Mouse (Mus musculus) adrenal gland, postnatal 36 days (tissue): ENCODE measurements around the gene Ntf3. TPM values are rescaled to one million over a fixed set of nuclear protein-coding genes. Genes with fewer than 3 reads are reported as not detected.

ENCODE experiments used
- DNase-seq, 2 experiments: peaks; one replicate each; pipeline ENCODE4 v3.0.0; 2021; ENCODE audit warnings: mixed read lengths in 1 of 2
- long read RNA-seq, 2 experiments: library from polyadenylated mRNA; stranded (forward); transcript quantifications; one replicate each; pipeline ENCODE4 v2.0.0; 2021; ENCODE audit warnings: borderline sequencing depth in 2 of 2
- total RNA-seq, 2 experiments: library from RNA; stranded (reverse); gene quantifications; 2 replicates each; pipeline ENCODE4 v1.2.3; 2021

Ntf3 gene
- total RNA-seq = 1 to 10 TPM; 2.0 to 2.2 TPM
- long read RNA-seq, experiment 1, partial matches to known transcripts = 0 of 4 reads
- long read RNA-seq, experiment 1, other reads (novel, unspliced or antisense) = 0 of 4 reads
- long read RNA-seq, experiment 2, partial matches to known transcripts = 0 of 1 reads
- long read RNA-seq, experiment 2, other reads (novel, unspliced or antisense) = 0 of 1 reads

DNA sequence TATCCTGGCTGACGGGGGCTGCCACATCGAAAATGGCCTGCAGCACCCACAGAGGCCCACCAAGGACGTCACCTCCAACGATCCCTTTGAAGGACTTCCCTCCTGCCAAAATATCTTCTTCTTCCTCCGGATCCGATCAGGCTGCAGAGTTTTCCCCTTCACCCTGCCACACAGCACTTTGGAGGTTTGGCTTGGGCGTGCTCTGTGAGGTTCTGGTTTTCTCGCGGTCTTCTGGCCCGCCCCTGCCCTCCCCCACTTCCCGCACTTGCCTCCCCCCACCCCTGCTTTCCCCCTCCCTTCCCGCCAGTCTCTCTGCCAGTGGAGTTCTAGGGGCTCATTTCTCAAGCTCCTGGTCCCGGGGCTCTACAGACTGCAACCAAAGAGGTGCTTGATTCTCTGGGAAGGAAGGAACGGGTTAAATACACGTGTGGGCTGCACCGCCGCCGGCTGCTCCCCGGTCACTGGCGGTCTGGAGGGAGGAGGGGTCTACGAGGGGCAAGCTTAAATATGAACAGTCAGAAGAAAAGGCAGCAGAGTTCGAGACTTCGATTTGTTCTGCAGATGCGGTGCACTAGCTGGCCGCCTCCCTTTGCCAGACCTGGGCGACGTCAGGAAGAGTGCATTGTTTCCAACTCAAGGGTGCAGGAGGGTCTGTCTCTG is at the start of gene Ntf3:
Gene Ntf3, minus strand, starts transcription at position 363 of the 660 bp plus-strand sequence.
- no peak for DNase-seq

DNA sequence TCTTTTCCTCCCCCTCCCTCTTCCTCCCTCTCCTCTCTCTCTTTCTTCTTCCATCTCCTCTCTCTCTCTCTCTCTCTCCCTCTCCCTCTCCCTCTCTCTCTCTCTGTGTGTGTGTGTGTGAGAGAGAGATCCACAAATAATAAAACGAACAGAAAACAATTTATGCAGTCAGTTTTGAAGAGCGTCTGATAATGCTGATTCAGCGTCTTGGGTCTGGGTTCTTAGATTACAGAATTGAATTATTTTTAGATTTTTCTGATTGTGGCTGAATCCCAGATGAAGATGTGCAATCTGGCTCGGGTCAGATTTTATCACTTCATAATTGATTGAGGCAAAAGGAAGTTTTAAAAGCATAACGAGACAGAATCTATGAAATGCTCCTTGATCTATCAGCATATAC is 46.6 kb upstream of the Ntf3 start:
- DNase-seq = no peak

DNA sequence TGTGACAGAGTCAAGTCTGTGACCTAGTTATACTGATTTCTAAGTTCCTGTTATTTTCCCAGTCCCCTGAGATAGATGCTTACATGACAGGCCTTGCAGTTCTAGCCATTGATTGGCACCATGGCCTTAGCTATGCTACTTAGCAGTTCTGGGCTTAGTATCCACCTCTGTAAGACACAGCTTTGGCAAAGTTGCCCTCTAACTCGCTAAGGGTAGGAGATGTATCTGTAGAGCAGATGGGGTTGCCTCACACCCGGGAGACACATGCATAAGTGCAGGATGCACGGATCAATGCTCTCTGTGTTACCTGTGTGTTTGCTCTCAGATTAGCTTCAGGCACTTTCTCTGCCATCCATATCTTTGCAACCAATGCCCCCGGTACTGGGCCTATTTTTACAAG is 36.7 kb upstream of the Ntf3 start:
- no peak for DNase-seq

- peak; percentile 1 for DNase-seq
Observed at GRCm38 (mm10) chr6:126202959-126203358, 36.2 kb upstream of the Ntf3 start.

- DNase-seq = no peak
Observed at GRCm38 (mm10) chr6:126201721-126202120, 35.0 kb upstream of the Ntf3 start.

GRCm38 (mm10) chr6:126199916-126200315 is 33.2 kb upstream of the Ntf3 start:
- no peak for DNase-seq

GRCm38 (mm10) chr6:126194760-126195159 is 28.1 kb upstream of the Ntf3 start:
- no peak for DNase-seq

- no peak for DNase-seq
Observed at GRCm38 (mm10) chr6:126190218-126190871, 23.6 kb upstream of the Ntf3 start.

DNA sequence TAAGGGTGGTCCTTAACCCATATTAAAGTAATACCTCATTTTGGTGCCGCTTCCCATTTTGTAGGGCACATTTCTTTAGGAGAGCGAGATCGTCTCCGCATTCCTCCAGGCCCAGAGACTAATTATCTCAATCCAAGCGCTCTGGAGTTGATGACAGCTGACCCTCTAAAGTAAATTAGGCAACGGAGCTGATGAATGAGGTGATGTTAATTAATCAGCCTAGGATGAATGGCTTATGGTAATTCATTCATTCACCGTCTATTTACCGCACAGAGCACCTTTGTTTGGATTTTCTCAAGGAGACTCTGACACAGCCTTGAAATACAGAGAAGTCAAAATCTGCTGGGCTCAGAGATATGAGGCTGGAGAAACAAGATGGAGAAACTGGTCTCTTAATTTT is 20.7 kb upstream of the Ntf3 start:
- no peak for DNase-seq

- DNase-seq = no peak
Observed at GRCm38 (mm10) chr6:126186116-126186515, 19.4 kb upstream of the Ntf3 start.

DNA sequence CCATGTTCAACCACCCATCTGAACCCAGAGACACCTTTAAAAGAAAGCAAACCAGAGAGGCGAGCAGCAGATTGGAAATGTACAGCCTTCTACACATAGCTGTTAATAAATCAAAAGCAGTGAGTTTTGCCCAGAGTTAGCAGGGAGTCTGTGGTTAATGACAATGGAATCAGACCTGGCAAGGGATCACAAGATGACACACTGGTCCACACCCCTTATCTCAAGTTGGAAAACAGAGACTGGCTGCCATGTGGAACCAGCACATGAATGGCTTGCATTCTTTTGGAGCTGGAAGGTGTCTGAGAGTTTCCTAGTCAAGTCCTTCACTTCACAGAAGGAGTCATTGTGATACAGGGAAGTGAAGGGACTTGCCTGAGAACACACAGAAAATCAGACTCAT is 5.4 kb upstream of the Ntf3 start:
- no peak for DNase-seq

- DNase-seq = no peak
Observed at GRCm38 (mm10) chr6:126170772-126171171, 4.1 kb upstream of the Ntf3 start.

GRCm38 (mm10) chr6:126167731-126168130 is 1.0 kb upstream of the Ntf3 start:
- DNase-seq = peak in 1 of 2 experiments; percentile 38

- DNase-seq = no peak
Observed at GRCm38 (mm10) chr6:126167208-126167590, 489 bp upstream of the Ntf3 start.

DNA sequence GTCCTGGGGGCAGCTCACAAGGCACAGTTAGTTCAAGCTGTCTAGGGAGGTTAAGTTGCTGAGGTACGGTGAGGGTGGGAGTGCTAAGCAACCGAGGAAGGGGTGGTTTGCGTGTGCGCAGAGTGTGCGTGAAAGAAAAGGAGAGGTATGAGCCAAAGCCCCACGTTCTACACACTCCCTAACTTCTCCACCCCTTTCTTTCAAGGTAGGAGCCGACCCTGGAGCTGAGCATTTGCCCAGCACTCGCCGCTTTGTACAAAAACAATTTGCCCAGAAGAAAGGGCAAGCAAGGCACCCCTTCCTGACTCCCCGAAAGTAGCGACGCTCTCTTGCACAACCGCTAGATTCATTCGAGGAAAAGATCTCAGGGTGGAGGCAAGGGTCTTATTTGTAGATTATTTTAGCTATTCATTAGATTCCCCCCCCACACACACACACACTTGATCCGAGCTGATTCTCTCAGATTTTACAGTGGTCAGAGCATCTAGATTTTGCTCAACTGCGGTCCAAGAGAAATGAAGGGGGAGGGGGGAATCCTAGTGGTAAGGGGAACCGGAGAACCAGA is 1.0 kb downstream of the Ntf3 start:
- DNase-seq = no peak

DNA sequence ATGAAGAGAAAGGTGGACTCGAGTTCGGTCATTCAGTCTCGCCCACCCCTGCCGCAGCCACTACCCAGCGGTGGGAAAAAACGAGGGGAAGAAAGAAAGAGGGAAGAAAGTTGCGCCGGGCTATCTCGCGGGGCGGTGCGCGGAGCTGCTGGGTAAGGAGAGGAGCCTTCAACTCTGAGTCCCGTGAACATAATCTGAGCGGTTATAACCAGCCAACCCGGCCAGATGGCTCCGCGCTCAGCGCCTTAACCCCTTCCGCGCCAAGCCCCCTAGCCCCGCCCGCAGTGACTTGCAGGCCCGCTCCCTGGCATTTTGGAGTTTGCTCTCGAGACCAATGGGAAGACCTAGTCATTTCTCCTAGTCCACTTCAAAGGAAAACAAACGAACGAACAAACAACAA is 1.9 kb downstream of the Ntf3 start:
- peak in 1 of 2 experiments; percentile 32 for DNase-seq

- no peak for DNase-seq
Observed at GRCm38 (mm10) chr6:126163861-126164755, 2.6 kb downstream of the Ntf3 start.

DNA sequence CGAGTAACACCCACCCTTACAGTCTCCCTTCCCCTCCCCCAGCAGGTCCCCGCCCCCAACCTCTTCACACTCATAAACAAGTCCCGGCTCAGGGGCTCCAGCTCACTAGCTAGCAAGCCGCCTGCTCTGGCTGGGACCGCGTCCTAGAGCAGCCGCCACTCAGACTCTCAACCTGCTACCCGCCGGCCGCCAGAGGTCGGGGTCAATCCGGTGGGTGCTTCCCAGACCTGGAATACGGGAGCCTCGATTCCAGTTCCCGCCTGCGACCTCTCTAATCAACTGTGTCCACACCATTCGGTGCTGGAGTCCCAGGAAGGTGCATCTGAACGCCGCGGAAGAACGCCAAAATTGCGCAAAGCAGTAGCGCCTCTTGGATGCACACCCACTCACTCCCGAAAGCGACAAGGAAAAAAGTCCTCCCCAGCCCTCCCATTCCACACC is 3.5 kb downstream of the Ntf3 start:
- peak; percentile 23 to 50 for DNase-seq

GRCm38 (mm10) chr6:126162351-126162758 is 4.4 kb downstream of the Ntf3 start:
- DNase-seq = peak in 1 of 2 experiments; percentile 40

GRCm38 (mm10) chr6:126161571-126162340 is 5.0 kb downstream of the Ntf3 start:
- DNase-seq = no peak

- no peak for DNase-seq
Observed at GRCm38 (mm10) chr6:126160067-126160411, 6.7 kb downstream of the Ntf3 start.
